Mouse (Mus musculus): Measurements from ENCODE around the gene 2510039O18Rik. TPM values are rescaled to one million over a fixed set of nuclear protein-coding genes. Genes with fewer than 3 reads are reported as not detected.

Gene 2510039O18Rik
- 10 to 100 TPM; 27.4 to 30.0 TPM for total RNA-seq (2021)

DNA sequence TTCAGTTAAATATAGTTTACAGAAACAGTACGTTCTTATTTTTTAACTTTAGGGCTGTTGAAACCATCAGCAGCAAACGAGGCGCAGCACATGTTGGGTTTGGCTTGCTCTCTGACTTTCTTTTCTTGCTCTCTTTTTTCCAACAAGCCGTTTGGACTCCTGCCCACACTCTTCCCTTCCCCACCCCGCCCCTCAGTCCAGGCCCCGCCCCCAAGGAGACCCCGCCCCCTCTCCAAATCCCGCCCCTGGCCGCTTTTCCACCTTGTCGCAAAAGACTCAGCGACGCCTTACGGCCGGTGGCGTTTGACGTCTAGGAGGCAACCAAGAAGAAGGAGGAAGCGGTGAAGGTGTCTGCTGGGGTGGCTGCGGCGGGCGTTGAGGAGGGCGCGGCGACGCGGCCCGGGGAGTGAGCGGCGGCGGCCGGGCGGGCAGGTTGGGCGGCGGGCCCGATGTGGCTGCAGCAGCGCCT, at the start of gene 2510039O18Rik:
2510039O18Rik (plus strand) TSS at position 320 of the 469 bp plus-strand sequence.
- DNase-seq, result peak; percentile 77 to 80

DNA sequence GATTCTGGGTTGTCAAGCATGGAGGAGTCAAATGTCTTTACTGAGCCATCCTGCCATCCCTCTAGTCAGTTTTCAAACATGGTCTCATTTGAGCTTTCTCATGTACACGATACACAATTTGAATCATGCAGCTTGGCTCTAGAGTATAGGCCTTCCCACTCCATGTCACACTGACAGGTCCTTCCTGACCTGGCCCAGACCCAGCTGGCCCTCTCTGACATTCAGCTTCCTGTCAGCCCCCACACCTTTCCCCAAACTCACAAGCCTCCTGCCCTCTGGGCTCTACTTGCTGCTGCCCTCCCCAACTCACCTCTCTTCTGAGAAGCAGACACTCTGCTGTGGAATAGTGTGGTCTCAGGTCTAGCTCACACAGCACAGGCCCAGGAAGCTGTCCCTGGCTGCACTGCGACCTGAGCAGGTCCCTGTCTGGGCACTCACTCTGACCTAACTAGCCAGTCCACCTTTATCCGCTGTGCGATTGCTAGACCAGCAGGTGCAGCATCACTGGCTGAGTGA, 44.8 kb upstream of the 2510039O18Rik start:
- no peak for DNase-seq

DNA sequence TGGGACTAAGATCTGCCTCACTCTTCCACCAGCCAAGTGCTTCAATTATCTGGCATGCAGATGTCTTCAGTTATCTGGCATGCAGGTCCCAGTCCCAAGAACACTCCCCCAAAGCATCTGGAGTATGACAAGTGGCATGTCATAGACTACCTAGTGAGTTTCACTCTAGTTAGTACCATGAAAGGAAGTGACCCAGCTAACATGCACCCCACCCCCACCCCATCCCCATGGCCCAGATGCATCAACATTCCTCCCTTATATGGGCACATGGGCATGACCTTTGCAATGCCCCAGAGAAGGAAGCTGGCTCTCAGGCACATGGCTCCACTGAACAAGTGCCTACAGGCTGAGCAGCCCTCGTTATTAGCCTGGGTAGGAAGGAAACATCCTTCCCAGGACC, 44.3 kb upstream of the 2510039O18Rik start:
- DNase-seq, result no peak

DNA sequence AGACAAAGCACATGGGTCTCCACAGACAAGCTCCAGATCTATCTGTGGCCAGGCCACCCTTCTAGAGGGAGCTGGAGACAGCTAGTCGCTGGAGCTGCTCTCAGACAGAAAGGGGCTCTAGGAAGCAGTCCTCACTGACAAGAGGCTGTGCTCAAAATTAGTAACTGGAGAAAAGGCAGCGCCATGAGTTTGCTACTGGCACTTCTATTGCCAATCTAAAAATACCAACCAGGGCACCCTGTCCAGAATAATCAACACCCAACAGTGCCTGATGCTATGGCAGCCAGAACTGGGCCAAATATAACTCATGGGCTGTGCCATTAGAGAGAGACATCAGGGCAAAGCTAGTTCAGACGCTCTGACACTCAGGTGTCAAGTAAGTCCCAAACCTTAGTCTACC, 43.3 kb upstream of the 2510039O18Rik start:
- DNase-seq, result no peak

- no peak for DNase-seq
These were observed 40.2 kb upstream of the 2510039O18Rik start for GRCm38 (mm10) chr4:147900452-147900851.

DNA sequence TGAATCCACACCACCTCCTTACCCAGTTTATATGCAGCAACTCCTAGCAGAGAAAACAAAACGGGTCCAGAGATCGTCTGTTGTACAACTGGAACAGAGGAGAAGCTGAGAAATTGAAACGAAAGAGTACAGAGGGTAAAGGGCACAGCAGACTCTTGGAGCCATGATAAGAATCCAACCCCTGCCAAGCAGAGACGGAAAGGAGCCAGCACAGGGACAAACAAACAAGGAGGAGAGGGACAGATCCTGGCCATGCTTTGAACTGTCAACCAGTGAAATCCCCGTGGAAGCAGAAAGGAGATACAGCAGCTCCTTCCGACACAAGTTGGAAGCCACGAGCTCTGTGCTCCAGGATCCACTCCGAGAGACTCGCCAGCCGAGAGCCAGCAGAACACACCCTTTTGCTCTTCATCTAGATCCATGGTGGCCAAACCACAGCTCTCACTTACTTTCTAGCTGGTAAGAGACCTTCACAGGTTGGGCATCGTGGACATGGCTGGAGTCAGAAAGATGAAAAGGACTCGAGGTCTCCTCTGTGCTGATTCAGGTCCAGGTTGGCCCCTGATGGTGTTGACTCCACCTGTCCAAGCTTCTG, 37.7 kb upstream of the 2510039O18Rik start:
- DNase-seq, result no peak

DNA sequence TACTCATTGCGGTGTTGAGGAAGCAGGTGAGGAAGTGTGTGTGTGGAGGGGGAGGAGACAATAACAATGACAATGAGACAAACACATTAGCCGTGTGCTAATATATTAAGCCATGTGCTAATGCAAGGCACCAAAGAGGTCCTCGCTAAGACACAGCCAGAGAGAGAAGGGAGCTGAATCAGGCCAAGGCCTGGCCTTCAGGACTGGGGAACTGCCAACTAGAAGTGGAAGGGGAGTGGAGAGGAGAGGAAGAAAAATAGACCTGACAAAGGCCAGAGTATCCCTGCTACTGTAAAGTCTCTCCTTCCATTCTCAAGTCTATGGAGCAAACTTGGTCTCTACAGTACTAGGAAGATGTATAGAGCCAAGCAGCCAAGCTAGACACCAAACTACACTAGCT, 37.1 kb upstream of the 2510039O18Rik start:
- no peak for DNase-seq

DNA sequence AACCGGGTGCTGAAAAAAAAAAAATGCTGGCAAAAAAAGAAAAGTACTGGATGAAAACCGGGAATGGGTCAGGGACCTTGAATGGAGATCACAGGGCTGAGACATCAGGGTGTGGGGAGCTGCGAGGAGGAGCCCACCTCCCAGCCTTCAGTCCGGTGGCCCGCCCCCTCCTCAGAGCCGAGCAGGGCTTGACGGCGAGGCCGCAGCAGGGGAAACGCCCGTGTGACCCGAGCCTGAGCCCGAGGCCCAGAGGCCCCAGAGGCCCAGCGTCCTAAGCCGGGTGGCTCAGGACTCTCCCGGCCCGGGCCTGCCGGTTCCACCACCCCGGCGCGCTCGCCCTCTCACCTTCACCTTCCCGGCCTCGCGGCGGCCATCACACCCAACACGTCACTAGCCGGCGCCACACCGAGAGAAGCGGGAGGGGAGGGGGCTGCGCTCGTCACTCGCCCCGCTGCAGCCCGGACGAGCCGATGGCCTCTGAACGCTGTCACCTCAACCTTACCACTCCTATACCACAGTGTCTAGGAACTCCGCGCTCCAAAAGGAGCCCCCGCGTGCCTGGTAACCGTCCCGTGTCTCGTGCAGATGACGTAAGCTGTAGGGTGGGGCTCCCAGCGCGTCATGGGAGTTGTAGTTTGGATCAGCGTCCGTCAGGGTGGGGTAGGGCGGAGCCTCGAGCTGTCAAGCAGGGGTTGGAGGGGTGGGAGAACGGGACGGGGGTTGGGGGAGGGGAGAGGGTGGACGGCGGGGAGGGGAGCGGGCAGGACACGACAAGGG, 36.2 kb upstream of the 2510039O18Rik start, which contains the start of gene Mfn2:
Mfn2 (minus strand) TSS at position 392 of the 777 bp plus-strand sequence.
- DNase-seq, result peak; percentile 91 to 94

GRCm38 (mm10) chr4:147905090-147905659, 35.5 kb upstream of the 2510039O18Rik start:
- peak in 1 of 2 experiments; percentile 21 for DNase-seq

DNA sequence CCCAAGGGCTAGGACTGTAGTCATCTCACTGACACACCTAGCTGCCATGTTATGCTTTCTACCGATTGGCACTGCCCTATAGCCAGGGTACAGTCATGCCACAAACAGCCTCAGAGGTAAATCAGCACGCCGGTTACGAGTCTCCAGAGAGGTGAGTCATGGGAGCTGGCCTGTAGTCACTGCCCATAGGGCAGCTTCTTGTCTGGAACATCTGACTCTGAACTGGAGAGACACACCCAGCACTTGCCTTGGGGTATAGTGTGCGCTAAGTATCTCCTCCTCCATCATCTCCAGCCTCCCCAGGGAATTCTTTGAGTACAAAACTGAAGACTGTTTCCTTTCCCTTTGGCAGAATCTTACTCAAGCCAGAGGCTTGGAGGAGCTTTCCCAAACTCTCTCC, 34.5 kb upstream of the 2510039O18Rik start:
- DNase-seq, result no peak

DNA sequence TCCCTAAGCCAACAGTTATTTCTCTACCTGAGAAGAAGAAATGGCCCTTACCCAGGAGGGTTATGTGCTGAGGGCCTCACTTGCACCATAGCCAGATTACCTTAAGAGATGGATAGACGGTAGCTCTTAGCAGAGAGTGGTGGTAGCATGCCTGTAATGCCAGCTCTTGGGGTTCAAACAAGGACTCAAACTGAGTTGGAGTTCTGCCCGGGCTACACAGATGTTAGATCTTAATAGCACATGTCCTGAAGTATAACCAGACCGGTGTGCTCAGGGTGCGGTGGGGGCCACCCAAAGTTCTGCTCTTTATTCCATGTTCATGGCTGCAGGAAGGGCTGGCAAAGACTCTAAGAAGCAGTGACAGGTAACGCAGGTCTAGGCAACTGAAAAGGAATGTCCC, 31.2 kb upstream of the 2510039O18Rik start:
- DNase-seq, result no peak

DNA sequence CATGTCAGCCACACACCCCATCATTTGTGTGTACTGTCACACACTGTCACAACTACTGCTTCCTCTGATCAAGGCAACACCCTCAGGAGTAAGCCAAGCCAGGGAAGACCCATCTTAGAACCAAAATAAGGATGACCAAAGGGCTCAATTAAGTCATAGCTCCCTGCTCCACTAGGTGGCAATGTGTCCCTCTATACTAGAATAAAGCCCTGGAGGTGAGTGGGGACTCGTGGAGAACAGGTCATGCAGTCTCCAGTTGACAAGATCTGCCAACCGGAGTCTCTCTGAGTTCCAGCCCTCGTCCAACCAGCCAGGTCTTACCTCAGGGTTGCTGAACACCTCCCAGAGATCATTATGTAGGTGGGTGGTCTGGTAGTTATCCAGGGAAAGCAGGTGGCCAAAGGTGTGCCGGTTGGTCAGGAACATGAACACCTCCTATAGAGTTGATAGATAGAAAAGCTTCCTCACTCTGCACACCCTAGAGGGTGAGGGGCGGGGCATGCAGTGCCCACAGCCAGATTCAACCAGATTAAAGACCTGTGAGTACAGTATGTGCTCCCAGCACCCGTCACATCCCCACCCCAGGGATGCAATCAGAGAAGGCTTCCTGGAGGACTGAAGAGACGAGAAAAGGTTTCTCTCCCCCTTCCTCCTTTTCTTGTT, 22.1 kb upstream of the 2510039O18Rik start:
- DNase-seq, result peak in 1 of 2 experiments; percentile 28

GRCm38 (mm10) chr4:147920973-147921372, 19.7 kb upstream of the 2510039O18Rik start:
- no peak for DNase-seq

DNA sequence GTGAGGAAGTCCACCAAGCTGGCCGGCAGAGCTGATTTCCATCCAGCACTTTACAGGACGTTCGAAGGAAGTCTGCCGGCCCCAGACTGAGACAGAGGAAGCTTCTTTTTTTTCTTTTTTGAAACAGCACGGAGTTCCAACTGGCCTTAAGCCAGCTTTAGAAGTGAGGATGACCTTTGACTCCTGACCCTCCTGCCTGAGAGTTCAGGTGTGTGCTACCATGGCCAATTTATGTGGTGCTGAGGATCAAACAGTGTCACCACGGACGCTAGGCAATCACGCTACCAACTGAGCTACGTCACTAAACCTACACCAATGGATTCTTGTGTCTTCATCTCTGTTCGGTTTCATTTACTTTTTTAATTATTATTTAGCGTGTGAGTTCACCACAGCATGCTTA, 18.4 kb upstream of the 2510039O18Rik start:
- no peak for DNase-seq

DNA sequence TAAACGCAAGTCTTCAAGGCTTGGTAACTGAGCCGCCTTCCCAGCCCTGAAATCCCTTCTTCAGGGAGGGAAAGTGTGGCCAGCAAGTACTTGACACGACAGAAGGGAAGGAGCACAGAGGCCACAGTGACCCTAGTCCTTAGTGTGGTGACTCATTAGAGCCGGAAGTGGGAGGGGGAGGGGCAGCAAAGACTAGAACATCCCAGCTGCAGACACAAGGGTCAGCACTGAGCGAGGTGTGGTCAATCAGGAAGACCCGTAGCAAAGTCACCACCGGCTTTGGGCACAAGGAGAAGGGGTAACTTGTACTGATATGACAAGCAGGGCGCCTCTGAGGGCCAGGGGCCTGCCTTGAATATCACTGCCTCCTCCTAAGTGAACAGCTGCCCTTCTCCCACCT, 13.0 kb upstream of the 2510039O18Rik start:
- DNase-seq, result no peak

GRCm38 (mm10) chr4:147928136-147928535, 12.6 kb upstream of the 2510039O18Rik start:
- no peak for DNase-seq

GRCm38 (mm10) chr4:147928540-147928939, 12.2 kb upstream of the 2510039O18Rik start:
- no peak for DNase-seq

DNA sequence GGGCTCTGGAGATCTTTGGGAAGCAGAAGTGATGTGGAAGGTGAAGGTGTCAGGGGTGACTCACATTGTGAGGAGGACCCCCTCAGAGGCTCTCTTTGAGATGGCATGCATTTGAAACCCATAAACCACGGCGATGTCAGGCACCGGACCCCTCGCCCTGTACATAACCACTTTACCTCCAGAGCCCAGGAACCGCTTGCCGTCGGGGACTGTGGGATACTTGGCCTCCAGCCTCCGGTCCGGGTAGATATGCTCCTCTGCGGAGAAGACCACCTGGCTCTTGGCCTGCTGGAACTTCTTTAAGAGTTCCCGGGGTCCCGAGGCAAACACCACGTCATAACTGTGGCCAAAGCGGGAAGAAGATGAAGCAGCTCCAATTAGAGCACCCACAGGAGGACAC, 9.7 kb upstream of the 2510039O18Rik start:
- DNase-seq, result no peak

DNA sequence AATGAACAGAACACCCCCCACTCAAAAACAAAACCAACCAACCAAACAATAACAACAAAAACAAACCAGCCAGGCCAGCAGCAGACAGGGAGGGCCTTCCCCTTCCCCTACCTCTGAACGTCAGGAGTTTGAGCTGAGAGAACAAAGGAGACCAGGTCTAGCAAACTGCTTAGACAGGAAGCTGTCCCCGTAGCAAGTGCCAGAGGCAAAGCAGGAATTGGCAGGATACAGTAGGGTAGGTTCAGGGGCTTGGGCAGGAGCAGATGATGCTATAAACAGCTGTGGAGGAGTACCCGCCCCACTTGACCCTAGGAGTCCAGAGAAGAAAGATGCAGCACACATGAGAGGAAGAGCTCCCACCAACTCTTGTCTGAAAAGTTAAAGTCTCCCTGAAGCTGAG, 6.6 kb upstream of the 2510039O18Rik start:
- DNase-seq, result no peak

- DNase-seq, result no peak
These were observed 6.1 kb upstream of the 2510039O18Rik start for GRCm38 (mm10) chr4:147934611-147935010.

DNA sequence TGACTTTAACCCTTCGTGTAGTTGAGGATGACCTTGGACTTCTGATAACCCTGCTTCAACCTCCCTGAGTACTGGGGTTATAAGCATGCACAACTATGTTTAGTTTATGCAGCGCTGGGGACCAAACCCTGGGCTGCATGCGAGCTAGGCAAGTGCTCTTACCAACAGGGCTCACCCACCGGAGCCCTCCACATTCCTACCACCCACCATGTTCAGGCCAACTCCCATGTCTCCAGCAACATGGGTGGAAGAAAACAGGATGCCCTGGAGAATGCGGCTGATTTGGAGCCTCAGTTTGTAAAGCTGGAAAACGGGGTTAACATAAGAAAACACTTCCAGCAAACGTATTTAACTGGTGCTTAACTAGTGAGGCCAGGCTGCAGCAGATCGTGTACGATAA, 4.8 kb upstream of the 2510039O18Rik start:
- DNase-seq, result no peak

- peak; percentile 81 for DNase-seq
These were observed 4.3 kb upstream of the 2510039O18Rik start, which contains the start of gene Plod1 for GRCm38 (mm10) chr4:147936331-147936954. Gene Plod1 (minus strand): TSS chr4:147936767.
